Mouse (Mus musculus) adrenal gland, postnatal 14 days (tissue): ENCODE measurements around the gene H2al1e. TPM values are rescaled to one million over a fixed set of nuclear protein-coding genes. Genes with fewer than 3 reads are reported as not detected.
"Not testable (repeated sequence)": the region's sequence is repeated elsewhere in the genome, so short reads cannot be mapped to it uniquely, and the experiment has no call there.

ENCODE experiments used
- DNase-seq: peaks from one replicate; pipeline ENCODE4 v3.0.0; 2021; ENCODE audit warnings: mixed read lengths
- long read RNA-seq, 2 experiments: library from polyadenylated mRNA; stranded (forward); transcript quantifications; one replicate each; pipeline ENCODE4 v2.0.0; 2021
- total RNA-seq: library from RNA; stranded (reverse); gene quantifications from 2 replicates; pipeline ENCODE4 v1.2.3, GENCODE M21; 2021

The H2al1e gene
- total RNA-seq: not detected in 2 replicates
- long read RNA-seq, experiment 1: 0 reads
- long read RNA-seq, experiment 2: 0 reads

DNA sequence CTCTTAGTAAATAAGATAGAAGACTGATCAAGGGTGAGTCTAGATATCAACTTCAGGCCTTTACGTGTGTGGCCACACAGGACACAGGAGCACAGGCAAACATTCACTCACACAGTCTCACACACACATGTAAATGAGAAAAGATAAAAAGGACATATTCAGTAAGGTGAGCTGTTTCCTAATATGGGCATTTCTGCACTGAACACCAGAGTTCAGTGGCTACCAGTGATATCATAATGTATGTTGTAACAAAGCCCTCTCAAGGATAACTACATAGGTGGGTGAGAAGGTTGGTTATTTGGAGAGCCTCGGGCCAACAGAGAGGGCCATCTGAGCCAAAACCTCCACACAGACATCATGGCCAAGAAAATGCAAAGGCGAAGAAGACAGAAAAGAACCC is at the start of gene H2al1e:
H2al1e (plus strand) TSS at position 301 of the 400 bp plus-strand sequence.
- DNase-seq: not testable (repeated sequence)

DNA sequence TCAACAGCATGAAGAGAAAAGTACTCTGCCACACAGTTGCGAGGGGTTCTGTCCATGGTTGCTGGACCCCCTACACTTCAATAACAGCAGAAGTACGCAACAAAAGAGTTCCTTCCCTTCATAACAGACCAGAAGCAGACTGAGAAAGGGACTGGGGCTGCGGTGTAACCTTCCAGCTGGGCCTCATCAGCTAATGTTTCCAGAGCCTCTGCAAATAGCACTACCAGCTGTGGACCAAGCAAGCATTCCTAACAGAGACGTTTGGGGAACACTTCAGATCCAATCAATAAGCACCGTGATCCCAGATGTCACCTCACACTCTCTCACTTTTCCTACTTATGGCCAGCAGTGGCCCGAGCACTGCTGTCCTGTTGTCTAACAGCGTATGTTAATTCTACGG is 46.8 kb upstream of the H2al1e start:
- DNase-seq: no peak

DNA sequence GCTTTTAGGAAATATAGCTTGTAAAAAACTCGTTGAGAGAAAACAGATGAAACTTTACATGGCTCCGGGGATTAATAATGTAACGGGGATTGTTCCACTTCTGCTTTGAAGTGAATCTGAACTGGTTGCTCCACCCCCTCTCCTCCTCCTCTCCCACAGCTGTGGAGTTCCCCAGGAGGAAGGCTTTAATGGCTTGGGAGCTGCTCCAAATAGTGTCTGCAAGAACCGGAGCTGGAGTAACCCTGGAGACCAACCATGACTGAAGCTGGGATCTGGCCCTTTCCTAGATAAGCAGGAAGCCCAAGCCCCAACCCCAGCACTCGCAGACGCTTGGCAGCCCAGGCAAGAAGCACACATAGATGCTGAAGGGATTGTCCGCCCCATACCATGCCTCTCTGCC is 43.9 kb upstream of the H2al1e start:
- no peak for DNase-seq

DNA sequence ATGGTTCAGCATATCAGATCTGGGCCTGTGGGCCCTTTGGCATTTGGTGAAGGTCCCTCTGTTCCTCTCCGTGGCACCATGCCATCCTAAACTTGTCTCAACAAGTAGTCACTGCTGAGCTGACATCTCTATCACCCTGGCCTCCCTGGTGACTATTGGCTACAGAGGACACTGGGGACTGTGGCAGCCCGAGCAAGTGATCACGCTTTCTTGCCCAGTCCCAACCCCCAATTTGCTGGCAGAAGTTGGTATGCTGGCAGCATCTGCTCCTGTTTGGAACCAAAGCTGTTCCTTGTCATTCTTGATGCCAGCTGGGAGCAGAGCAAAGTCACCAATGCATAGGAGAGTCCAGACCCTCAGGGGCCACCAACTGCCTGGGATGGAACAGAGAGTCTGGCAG is 42.7 kb upstream of the H2al1e start:
- DNase-seq: peak; percentile 37

DNA sequence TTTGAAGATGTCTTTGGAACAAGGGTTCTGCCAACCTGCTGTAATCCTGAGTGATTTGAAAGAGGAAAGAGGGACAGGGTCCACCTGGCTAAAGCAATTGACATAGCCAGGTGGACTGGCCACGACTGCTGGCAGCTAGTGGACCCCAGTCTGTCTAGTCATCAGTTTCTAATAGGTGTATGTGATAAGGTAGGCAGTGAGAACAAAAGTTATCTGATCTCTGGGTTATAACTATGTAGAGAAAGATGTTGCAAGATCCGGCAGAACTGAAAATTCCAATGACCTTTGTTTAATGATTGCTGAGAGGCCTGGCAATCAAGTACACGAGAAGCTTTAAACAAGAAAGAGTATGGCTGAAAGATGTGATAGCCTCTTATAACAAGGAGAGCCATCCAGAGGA is 38.5 kb upstream of the H2al1e start:
- DNase-seq: no peak

DNA sequence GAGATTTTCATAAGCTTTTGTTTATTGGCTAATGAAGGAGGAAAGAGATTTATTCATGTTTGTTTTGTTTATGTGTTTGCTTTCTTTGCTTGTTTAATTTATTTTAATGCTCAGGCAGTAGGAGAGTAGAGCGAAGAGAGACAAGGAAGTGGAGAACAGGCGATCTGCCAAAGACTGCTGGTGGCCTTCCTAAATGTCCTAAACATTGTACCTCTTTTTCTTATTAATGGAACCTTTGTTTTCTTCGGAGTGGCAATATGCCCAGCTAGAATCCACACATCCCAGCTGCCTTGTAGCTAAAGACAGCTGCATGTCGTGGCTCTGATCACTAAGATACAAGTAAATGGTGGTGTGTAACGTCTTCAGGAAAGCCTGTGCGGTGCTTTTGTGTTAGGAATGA is 34.7 kb upstream of the H2al1e start:
- no peak for DNase-seq

DNA sequence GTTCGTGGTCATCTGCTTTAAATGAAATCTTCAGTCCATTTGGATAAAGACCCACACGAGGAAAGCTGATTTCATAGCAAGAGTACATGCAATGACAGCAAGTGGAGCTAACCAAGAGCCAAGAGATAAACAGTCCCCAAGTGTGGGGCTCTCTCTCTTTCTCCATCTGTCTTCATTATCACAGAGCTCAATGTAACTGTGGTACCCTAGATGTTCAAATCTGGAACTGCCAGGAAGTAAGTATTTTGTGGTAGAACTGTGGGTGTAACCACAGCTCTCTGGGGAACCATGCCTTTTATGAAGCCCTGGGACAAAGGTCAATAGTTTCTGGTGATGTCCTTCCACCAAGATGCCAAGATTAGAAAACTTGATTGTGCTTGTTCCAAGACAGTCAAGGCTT is 31.0 kb upstream of the H2al1e start:
- DNase-seq: no peak

DNA sequence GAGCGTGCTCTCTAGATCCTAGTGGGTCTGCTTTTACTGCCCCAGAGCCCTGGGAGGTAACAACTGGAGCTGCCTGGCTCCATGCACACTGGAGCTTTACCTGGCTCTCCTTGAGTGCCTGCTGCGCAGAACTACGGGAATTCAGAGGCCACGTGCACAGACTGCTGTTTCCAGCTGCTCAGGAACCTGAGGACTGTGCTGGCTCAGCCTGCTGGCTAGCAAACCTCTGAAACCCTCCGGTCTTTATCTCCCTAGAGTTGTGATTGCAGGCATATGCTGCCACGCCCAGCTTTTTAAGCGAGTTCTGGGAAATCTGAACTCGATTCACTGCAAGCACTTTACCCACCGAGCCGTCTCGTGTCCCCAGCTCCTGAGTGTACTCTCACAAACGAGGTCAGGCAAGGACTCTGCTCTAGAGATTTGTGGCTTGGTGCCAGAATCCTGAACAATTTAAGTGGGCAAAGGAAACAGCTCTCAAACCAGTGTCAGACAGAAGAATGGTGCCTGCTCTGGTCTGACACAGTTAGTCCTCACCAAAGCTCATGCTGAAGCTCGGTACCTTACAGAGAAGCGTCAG is 23.3 kb upstream of the H2al1e start:
- peak; percentile 19 for DNase-seq

DNA sequence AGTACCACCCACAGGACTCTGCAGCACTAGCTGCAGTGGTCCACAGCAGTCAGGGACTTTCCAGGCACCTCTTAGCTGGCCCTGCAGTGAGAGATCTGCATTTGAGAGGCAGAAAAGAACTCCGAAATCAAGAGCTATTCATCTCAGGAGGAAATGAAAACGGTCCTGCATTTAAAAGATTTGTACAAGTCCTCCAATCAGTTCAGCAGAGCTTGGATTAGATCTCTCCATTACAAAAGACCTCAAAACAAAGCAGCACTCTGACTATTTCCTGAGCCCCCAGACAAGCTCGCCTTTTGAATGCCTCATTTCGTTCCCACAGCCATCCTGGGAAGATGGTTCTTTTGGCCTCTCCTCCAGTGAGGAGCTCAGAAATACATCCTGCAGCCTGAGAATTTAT is 22.5 kb upstream of the H2al1e start:
- no peak for DNase-seq

DNA sequence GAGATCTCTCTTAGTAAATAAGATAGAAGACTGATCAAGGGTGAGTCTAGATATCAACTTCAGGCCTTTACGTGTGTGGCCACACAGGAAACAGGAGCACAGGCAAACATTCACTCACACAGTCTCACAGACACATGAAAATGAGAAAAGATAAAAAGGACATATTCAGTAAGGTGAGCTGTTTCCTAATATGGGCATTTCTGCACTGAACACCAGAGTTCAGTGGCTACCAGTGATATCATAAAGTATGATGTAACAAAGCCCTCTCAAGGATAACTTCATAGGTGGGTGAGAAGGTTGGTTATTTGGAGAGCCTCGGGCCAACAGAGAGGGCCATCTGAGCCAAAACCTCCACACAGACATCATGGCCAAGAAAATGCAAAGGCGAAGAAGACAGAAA is 12.8 kb upstream of the H2al1e start, which contains the start of gene H2al1a:
H2al1a (plus strand) TSS at position 301 of the 400 bp plus-strand sequence.
- not testable (repeated sequence) for DNase-seq

DNA sequence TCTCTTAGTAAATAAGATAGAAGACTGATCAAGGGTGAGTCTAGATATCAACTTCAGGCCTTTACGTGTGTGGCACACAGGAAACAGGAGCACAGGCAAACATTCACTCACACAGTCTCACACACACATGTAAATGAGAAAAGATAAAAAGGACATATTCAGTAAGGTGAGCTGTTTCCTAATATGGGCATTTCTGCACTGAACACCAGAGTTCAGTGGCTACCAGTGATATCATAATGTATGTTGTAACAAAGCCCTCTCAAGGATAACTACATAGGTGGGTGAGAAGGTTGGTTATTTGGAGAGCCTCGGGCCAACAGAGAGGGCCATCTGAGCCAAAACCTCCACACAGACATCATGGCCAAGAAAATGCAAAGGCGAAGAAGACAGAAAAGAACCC is 9.6 kb upstream of the H2al1e start, which contains the start of gene H2al1b:
H2al1b (plus strand) TSS at position 301 of the 400 bp plus-strand sequence.
- not testable (repeated sequence) for DNase-seq

DNA sequence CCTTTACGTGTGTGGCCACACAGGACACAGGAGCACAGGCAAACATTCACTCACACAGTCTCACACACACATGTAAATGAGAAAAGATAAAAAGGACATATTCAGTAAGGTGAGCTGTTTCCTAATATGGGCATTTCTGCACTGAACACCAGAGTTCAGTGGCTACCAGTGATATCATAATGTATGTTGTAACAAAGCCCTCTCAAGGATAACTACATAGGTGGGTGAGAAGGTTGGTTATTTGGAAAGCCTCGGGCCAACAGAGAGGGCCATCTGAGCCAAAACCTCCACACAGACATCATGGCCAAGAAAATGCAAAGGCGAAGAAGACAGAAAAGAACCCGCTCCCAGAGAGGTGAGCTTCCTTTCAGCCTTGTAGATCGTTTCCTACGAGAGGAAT is 6.4 kb upstream of the H2al1e start, which contains the start of gene H2al1c:
H2al1c (plus strand) TSS at position 301 of the 400 bp plus-strand sequence.
- not testable (repeated sequence) for DNase-seq

DNA sequence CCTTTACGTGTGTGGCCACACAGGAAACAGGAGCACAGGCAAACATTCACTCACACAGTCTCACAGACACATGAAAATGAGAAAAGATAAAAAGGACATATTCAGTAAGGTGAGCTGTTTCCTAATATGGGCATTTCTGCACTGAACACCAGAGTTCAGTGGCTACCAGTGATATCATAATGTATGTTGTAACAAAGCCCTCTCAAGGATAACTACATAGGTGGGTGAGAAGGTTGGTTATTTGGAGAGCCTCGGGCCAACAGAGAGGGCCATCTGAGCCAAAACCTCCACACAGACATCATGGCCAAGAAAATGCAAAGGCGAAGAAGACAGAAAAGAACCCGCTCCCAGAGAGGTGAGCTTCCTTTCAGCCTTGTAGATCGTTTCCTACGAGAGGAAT is 3.2 kb upstream of the H2al1e start, which contains the start of gene H2al1d:
H2al1d (plus strand) TSS at position 301 of the 400 bp plus-strand sequence.
- DNase-seq: not testable (repeated sequence)

DNA sequence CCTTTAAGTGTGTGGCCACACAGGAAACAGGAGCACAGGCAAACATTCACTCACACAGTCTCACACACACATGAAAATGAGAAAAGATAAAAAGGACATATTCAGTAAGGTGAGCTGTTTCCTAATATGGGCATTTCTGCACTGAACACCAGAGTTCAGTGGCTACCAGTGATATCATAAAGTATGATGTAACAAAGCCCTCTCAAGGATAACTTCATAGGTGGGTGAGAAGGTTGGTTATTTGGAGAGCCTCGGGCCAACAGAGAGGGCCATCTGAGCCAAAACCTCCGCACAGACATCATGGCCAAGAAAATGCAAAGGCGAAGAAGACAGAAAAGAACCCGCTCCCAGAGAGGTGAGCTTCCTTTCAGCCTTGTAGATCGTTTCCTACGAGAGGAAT is 3.1 kb downstream of the H2al1e start, which contains the start of gene H2al1f:
H2al1f (plus strand) TSS at position 301 of the 400 bp plus-strand sequence.
- DNase-seq: not testable (repeated sequence)

DNA sequence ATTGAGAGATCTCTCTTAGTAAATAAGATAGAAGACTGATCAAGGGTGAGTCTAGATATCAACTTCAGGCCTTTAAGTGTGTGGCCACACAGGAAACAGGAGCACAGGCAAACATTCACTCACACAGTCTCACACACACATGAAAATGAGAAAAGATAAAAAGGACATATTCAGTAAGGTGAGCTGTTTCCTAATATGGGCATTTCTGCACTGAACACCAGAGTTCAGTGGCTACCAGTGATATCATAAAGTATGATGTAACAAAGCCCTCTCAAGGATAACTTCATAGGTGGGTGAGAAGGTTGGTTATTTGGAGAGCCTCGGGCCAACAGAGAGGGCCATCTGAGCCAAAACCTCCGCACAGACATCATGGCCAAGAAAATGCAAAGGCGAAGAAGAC is 6.2 kb downstream of the H2al1e start, which contains the start of gene H2al1g:
H2al1g (plus strand) TSS at position 301 of the 400 bp plus-strand sequence.
- not testable (repeated sequence) for DNase-seq

DNA sequence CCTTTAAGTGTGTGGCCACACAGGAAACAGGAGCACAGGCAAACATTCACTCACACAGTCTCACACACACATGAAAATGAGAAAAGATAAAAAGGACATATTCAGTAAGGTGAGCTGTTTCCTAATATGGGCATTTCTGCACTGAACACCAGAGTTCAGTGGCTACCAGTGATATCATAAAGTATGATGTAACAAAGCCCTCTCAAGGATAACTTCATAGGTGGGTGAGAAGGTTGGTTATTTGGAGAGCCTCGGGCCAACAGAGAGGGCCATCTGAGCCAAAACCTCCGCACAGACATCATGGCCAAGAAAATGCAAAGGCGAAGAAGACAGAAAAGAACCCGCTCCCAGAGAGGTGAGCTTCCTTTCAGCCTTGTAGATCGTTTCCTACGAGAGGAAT is 9.5 kb downstream of the H2al1e start, which contains the start of gene H2al1h:
H2al1h (plus strand) TSS at position 301 of the 400 bp plus-strand sequence.
- DNase-seq: not testable (repeated sequence)

DNA sequence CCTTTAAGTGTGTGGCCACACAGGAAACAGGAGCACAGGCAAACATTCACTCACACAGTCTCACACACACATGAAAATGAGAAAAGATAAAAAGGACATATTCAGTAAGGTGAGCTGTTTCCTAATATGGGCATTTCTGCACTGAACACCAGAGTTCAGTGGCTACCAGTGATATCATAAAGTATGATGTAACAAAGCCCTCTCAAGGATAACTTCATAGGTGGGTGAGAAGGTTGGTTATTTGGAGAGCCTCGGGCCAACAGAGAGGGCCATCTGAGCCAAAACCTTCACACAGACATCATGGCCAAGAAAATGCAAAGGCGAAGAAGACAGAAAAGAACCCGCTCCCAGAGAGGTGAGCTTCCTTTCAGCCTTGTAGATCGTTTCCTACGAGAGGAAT is 12.6 kb downstream of the H2al1e start, which contains the start of gene H2al1i:
H2al1i (plus strand) TSS at position 301 of the 400 bp plus-strand sequence.
- DNase-seq: not testable (repeated sequence)

DNA sequence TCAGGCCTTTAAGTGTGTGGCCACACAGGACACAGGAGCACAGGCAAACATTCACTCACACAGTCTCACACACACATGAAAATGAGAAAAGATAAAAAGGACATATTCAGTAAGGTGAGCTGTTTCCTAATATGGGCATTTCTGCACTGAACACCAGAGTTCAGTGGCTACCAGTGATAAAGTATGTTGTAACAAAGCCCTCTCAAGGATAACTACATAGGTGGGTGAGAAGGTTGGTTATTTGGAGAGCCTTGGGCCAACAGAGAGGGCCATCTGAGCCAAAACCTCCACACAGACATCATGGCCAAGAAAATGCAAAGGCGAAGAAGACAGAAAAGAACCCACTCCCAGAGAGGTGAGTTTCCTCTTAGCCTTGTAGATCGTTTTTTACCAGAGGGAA is 15.8 kb downstream of the H2al1e start, which contains the start of gene H2al1j:
H2al1j (plus strand) TSS at position 301 of the 400 bp plus-strand sequence.
- DNase-seq: not testable (repeated sequence)

DNA sequence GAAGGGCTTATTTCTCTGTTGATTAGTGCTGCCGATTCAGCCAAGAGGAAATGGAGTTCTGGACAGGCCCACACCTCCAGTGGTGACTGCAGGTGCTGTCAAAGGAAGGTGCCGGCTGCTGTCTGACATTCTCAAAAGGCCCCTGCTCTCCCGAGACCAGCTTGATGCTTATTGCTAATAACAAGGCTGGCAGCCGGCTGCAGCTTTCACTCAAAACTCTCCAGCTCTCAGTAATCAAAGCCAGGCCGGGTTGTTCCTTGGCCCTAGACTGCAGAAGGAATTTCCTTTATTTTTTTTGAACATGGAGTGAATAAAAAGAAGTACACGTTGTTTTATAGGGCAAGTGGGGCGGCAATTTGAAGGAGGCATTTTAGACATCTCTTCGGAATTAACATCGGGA is 34.0 kb downstream of the H2al1e start:
- no peak for DNase-seq

DNA sequence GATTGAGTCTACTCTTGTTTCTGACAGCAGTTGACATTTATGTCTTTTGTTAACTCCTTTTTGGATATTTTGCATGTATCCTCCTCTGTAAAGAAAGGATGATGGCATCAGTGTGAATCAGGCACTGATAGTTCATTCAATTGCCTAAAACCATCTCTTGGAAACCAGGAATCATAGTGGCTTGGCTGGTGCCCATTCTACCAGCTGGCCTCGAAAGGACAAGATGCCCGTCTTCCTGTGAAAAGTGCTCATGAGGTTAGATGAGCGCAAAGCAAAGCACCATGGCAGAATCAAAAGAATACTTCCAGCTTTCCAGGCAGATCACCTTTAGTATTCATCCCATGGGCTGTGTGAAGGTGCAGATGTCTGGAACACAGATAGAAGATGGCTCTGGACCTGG is 35.0 kb downstream of the H2al1e start:
- DNase-seq: no peak

DNA sequence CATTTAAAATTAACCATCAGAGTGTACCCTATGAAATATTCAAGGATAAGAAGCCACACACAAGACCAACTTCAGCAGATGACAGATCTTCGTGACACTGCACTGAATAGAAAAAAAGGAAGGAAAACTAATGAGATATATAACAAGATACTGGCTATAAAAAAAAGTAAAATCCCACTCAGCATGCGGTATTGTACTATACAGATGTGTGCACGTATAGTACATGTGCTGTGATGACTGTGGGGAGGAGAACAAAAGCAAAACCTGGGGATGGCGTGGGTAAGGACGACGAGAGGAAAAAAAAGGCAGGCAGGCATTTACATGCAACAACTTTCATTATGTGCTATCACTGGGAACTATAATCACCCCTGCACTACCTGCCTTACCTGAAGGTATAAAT is 49.1 kb downstream of the H2al1e start:
- DNase-seq: no peak

DNA sequence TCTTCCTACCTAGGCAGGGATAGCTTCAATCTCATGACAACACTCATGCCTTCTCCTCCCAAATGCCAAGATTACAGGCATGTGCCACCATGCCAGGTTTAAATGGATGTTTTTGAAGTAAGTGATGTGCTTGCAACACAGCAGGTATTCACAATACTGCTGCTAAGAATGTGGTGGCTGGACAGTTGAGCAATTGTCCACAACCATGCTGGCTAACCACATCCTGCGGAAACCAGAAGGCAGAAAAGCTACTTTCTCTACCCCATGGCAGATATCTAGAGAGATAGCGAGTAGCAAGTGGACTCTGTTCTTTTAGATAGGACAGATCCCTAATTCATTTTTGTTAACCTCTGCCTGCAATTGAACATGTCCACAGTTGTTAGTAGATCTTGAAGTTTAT is 49.5 kb downstream of the H2al1e start:
- no peak for DNase-seq
